Mouse (Mus musculus) lung, embryonic 15.5 days (tissue): ENCODE results near the gene Slc22a15. TPM values are rescaled to one million over a fixed set of nuclear protein-coding genes. Genes with fewer than 3 reads are reported as not detected.

Experiments
- ATAC-seq: fragments of 200-750 bp; cut with Nextera tagmentation; 2 replicates; pipeline ENCODE4 v1.8.0; 2017; ENCODE audit warnings: moderate number of reproducible peaks, borderline replicate concordance; ENCODE audit not compliant: low FRiP score, low TSS enrichment; ENCODE audit errors: extremely low read depth
- H3K27ac ChIP-seq: fragments of 300-500 bp; sonication (generic); 2 replicates; pipeline ENCODE4 v1.5.1; 2015; ENCODE audit warnings: moderate library complexity, mild to moderate bottlenecking, inconsistent platforms
- H3K27me3 ChIP-seq: fragments of 300-500 bp; sonication (generic); 2 replicates; pipeline ENCODE4 v1.6.1; 2015; ENCODE audit warnings: inconsistent platforms
- H3K36me3 ChIP-seq: fragments of 300-500 bp; sonication (generic); 2 replicates; pipeline ENCODE4 v1.6.1; 2015; ENCODE audit warnings: inconsistent platforms
- H3K4me1 ChIP-seq: fragments of 300-500 bp; sonication (generic); 2 replicates; pipeline ENCODE4 v1.6.1; 2015; ENCODE audit warnings: inconsistent platforms
- H3K4me2 ChIP-seq: fragments of 300-500 bp; sonication (generic); 2 replicates; pipeline ENCODE4 v1.6.1; 2015; ENCODE audit warnings: inconsistent platforms, mild to moderate bottlenecking, moderate library complexity
- H3K4me3 ChIP-seq: fragments of 300-500 bp; sonication (generic); 2 replicates; pipeline ENCODE4 v1.5.1; 2015; ENCODE audit warnings: mild to moderate bottlenecking, inconsistent platforms
- H3K9ac ChIP-seq: fragments of 300-500 bp; sonication (generic); 2 replicates; pipeline ENCODE4 v1.6.1; 2015; ENCODE audit warnings: inconsistent platforms
- H3K9me3 ChIP-seq: fragments of 300-500 bp; sonication (generic); 2 replicates; pipeline ENCODE4 v1.6.1; 2016; ENCODE audit warnings: inconsistent platforms
- WGBS: fragments of 180-500 bp; shearing (Covaris S2); methylation state at CpG from one replicate; pipeline ENCODE4 v1.1.7; 2015; 5-methylcytosine and 5-hydroxymethylcytosine counted together
- polyA plus RNA-seq: library from polyadenylated mRNA; unstranded; fragments of >200 nt; fragmentation: Nextera tagmentation; extraction: Ambion mirVana; gene quantifications from 2 replicates; pipeline ENCODE4 v1.2.1, GENCODE M21; 2015

The Slc22a15 gene
- polyA plus RNA-seq, 1 experiment from 2014 or later: 4.2 TPM

- peak; percentile 65; the same call in 1 of the 2 replicates for ATAC-seq
- Histone ChIP-seq H3K27me3 (no peaks in the 10 kb centered on the region), H3K36me3 (no peaks in the 10 kb centered on the region), H3K9ac (no peak overlapping the region), H3K4me3 (no peak overlapping the region), H3K4me1 (0 out of 2 replicates have a peak, but pooled peaks cover 8% of the 10 kb centered on the region), H3K4me2 (no peak overlapping the region), H3K9me3 (no peaks in the 10 kb centered on the region), H3K27ac (no peak overlapping the region)
- 59% methylated on average over 14 of the region's 14 CpGs for WGBS
Observed at GRCm38 (mm10) chr3:101915048-101915801, 9.0 kb downstream of the Slc22a15 start.

DNA sequence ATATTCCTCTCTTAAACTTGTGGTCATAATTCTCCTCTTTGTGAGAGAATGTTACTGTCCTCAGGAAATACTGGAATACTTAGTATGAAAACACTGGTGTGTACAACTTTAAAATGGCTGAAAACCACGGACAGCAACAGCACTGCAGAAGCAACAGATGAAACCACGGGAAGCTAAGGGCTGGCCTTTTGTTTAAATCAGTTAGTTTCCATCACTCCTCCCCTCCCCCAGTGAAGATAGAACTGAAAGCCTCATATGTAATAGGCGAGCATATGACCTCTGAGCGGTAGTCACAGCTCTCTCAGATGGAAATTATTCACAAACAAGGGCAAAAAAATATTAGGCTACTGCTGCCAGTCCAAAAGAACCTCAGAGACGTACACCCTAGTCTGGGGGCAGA lies 10.0 kb downstream of the Slc22a15 start:
- WGBS: 72% methylated on average over 5 of the region's 5 CpGs
- ATAC-seq: no peak

DNA sequence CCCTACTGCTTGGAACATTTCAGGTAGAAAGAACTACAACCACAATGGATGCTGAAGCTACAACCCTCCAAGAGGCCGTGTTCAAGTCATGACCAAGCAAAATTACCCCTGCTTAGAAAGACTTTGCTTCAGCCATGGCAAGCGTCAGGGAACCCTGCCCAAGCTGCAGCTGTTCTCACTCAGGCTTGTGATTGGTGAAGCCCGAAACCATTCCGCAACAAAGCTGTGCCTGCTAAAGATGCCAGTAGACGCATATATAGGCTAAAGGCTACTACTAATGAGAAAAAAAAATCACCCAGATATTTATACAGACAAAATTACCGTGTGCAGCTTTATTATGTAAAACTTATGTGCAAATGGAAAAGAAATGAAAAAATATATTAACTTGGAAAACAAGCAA lies 12.2 kb downstream of the Slc22a15 start:
- no peaks in the 10 kb centered on the region for H3K9me3 ChIP-seq
- no peak overlapping the region for H3K27ac ChIP-seq
- no peak overlapping the region for H3K4me3 ChIP-seq
- no peak overlapping the region for H3K9ac ChIP-seq
- H3K36me3 ChIP-seq: peaks cover 4% of the 10 kb centered on the region; the same call in 1 of the 2 replicates
- no peaks in the 10 kb centered on the region for H3K4me1 ChIP-seq
- WGBS: 85% methylated on average over 6 of the region's 6 CpGs
- no peak for ATAC-seq
- H3K4me2 ChIP-seq: no peak overlapping the region
- no peaks in the 10 kb centered on the region for H3K27me3 ChIP-seq

More for the DNA sequence above, 10.0 kb downstream of the Slc22a15 start:
- Histone ChIP-seq H3K9ac (no peak overlapping the region), H3K9me3 (no peaks in the 10 kb centered on the region), H3K27ac (no peak overlapping the region), H3K4me2 (no peak overlapping the region), H3K27me3 (no peaks in the 10 kb centered on the region), H3K4me1 (0 out of 2 replicates have a peak, but pooled peaks cover 3% of the 10 kb centered on the region), H3K36me3 (no peaks in the 10 kb centered on the region), H3K4me3 (no peak overlapping the region)

DNA sequence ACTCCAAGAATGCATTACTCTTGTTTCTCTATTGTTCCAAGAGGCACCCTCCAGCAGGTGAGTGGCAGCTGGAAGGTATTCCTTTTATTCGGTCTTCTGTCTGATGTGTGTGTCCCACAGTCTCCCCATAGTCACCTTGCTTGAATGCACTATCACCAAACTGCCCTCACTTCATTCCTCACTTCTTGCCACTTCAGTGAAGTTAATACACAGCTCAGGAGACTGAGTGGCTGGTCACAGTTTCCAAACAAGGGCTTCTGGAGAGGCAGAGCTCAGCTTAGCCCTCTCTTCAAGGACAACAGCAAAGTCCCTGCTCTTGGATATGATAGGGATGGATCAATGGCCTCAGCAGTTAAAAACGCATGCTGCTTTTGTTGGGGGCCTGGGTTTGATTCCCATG lies 17.2 kb downstream of the Slc22a15 start:
- ATAC-seq: no peak
- no peak overlapping the region for H3K4me2 ChIP-seq
- H3K36me3 ChIP-seq: peaks cover 4% of the 10 kb centered on the region; the same call in 1 of the 2 replicates
- H3K27ac ChIP-seq: peak overlapping the region; percentile 13
- H3K4me3 ChIP-seq: no peak overlapping the region
- no peaks in the 10 kb centered on the region for H3K27me3 ChIP-seq
- WGBS: 45% methylated on average over 2 of the region's 2 CpGs
- peaks cover 17% of the 10 kb centered on the region; the same call in 1 of the 2 replicates for H3K4me1 ChIP-seq
- no peaks in the 10 kb centered on the region for H3K9me3 ChIP-seq
- H3K9ac ChIP-seq: no peak overlapping the region

DNA sequence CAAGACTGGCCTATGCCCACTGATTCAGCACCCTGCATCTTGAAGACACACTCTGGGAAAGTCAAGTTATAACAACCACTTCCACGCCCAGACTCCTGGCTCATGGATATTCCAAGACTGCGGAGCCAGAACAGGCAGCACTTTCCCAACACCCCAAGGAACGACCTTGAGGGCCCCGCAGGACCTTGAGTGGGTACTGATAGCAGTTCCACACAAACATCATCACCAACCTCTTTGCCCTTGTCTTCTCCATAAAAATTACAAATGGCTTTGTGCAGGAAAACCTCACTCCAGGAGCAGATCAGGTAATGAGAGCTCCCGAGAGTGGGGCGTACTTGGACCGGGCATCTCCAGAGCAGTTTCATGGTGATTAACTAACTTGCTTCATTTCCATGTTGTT lies 19.5 kb downstream of the Slc22a15 start:
- Histone ChIP-seq H3K27me3 (no peaks in the 10 kb centered on the region), H3K36me3 (peaks cover 4% of the 10 kb centered on the region; the same call in 1 of the 2 replicates), H3K4me2 (no peak overlapping the region), H3K27ac (no peak overlapping the region), H3K9ac (no peak overlapping the region), H3K9me3 (no peaks in the 10 kb centered on the region), H3K4me3 (no peak overlapping the region), H3K4me1 (peaks cover 21% of the 10 kb centered on the region; the same call in 1 of the 2 replicates)
- no peak for ATAC-seq
- WGBS: 83% methylated on average over 7 of the region's 7 CpGs

DNA sequence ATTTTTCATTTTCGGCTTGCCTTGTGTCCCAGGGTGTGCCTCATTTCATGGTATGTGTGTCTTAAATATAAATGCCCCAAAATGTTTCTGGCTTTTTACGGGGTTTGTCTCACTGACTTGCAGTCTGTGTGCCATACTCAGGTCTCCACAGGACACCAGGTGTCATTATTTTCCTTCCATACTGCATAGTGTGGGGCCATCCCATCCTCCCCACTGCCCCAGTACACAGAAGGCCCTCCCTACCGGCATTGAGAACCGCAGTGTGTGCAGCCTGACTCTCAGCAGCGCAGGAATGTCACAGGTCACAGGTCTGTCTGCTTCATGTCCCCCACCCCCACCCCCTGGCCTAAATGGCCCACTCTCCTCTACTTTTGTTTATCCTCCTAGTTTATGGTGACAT lies 21.2 kb downstream of the Slc22a15 start:
- no peak overlapping the region for H3K4me2 ChIP-seq
- H3K27me3 ChIP-seq: no peaks in the 10 kb centered on the region
- H3K27ac ChIP-seq: no peak overlapping the region
- H3K36me3 ChIP-seq: no peaks in the 10 kb centered on the region
- H3K9ac ChIP-seq: no peak overlapping the region
- 53% methylated on average over 5 of the region's 5 CpGs for WGBS
- no peak overlapping the region for H3K4me3 ChIP-seq
- no peaks in the 10 kb centered on the region for H3K9me3 ChIP-seq
- peaks cover 21% of the 10 kb centered on the region; the same call in 1 of the 2 replicates for H3K4me1 ChIP-seq
- no peak for ATAC-seq

DNA sequence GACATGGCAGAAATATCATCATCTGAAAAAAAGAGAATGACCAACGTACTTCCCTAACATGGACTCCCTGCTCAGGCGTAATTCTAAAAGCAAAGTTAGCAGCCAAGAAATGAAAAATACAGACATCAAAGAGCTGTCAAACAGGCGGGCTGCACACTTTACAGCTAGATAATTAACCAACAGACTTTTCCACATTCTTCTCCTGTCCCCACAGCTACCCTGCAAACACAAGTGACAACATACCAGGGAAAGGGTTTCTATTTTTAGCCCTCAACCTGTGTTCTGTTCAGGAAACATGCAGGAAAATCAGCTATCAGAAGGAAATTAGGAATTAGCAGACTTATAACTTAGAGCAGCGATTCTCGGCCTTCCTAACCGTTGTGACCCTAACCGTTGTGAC lies 21.9 kb downstream of the Slc22a15 start:
- Histone ChIP-seq H3K4me3 (no peak overlapping the region), H3K27me3 (no peaks in the 10 kb centered on the region), H3K27ac (peak overlapping the region; percentile 38), H3K4me2 (no peak overlapping the region), H3K36me3 (no peaks in the 10 kb centered on the region), H3K9me3 (no peaks in the 10 kb centered on the region), H3K4me1 (peaks cover 21% of the 10 kb centered on the region; the same call in 1 of the 2 replicates), H3K9ac (no peak overlapping the region)
- ATAC-seq: no peak
- 42% methylated on average over 7 of the region's 7 CpGs for WGBS

DNA sequence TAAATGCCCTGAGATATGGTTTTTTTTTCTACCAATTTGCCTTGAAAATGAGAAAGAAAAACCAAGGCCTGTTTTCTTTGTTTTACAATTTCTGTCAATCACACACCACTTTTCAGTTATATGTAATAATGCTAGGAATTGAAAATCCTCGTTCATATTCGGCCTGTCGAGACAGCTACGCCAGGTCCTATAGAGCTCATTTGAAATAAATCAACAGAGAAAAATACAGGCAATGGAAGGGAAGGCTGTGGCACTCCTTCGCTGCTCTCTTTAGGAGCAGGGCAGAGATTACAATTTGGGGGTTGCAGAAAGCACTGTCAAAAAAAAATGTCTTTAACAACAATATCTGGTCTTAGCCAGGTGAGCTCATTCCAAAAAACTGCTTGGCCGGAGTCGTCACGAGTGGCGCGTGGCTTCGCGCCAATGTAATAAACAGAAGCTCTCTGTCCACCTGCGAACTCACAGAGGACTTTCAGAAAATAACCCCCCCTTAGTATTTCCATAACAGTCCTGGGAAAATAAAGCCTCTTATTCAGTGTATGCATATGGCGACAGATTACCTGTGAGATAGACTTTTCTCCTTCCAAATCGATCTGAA lies 26.8 kb downstream of the Slc22a15 start:
- Histone ChIP-seq H3K9ac (no peak overlapping the region), H3K4me2 (no peak overlapping the region), H3K27me3 (no peaks in the 10 kb centered on the region), H3K36me3 (no peaks in the 10 kb centered on the region), H3K9me3 (no peaks in the 10 kb centered on the region), H3K4me1 (peaks cover 5% of the 10 kb centered on the region; the same call in 1 of the 2 replicates), H3K27ac (no peak overlapping the region), H3K4me3 (no peak overlapping the region)
- WGBS: 79% methylated on average over 15 of the region's 15 CpGs
- no peak for ATAC-seq

DNA sequence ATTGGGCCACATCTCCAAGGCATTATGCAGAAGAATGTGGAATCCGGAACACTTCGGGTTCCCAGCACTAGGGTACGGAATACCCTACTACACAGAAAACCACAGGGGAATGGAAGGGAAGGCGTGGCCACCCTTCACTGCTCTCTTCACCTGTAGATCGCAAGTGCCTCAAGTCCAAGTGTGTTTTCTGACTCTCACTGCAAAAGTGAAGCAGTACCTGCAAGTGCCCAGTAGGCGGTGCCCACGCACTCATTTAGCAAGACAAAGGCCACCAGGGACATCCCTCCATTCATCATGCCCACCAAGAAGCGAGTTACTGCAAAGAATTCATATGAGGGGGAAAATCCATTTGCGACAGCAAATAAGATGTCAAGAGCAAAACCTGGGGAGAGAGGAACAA lies 27.4 kb downstream of the Slc22a15 start:
- H3K9me3 ChIP-seq: no peaks in the 10 kb centered on the region
- ATAC-seq: no peak
- H3K4me3 ChIP-seq: no peak overlapping the region
- no peak overlapping the region for H3K4me2 ChIP-seq
- H3K36me3 ChIP-seq: no peaks in the 10 kb centered on the region
- H3K9ac ChIP-seq: no peak overlapping the region
- H3K27me3 ChIP-seq: no peaks in the 10 kb centered on the region
- H3K4me1 ChIP-seq: 0 out of 2 replicates have a peak, but pooled peaks cover 3% of the 10 kb centered on the region
- no peak overlapping the region for H3K27ac ChIP-seq
- WGBS: 24% methylated on average over 9 of the region's 9 CpGs

- H3K36me3 ChIP-seq: no peaks in the 10 kb centered on the region
- no peak overlapping the region for H3K4me3 ChIP-seq
- H3K9ac ChIP-seq: no peak overlapping the region
- H3K27ac ChIP-seq: no peak overlapping the region
- H3K27me3 ChIP-seq: no peaks in the 10 kb centered on the region
- no peak for ATAC-seq
- H3K4me2 ChIP-seq: no peak overlapping the region
- no peaks in the 10 kb centered on the region for H3K9me3 ChIP-seq
- no peaks in the 10 kb centered on the region for H3K4me1 ChIP-seq
- 77% methylated on average over 7 of the region's 7 CpGs for WGBS
Observed at GRCm38 (mm10) chr3:101895376-101895910, 28.8 kb downstream of the Slc22a15 start.

DNA sequence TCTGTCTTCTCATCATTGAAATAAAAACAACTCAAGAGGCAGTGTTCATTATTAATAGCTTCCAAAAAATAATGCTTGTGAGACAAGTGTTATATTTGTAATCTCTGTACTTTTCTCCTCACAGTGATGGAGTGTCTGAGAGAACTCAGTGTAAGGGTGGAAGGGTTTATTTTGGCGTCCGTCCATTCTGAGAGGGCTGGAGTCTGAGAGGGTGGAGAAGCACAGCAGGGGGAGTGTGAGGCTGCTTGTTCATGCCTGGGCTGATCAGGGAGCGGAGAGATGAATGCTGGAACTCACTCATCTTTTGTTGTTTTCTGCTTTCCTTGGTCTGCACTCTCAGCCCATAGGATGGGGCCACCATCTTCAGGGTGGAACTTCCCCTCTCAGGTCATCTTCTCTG lies 38.7 kb downstream of the Slc22a15 start:
- Histone ChIP-seq H3K36me3 (0 out of 2 replicates have a peak, but pooled peaks cover 2% of the 10 kb centered on the region), H3K4me1 (peaks cover 14% of the 10 kb centered on the region), H3K4me2 (no peak overlapping the region), H3K9ac (no peak overlapping the region), H3K27me3 (no peaks in the 10 kb centered on the region), H3K4me3 (no peak overlapping the region), H3K9me3 (no peaks in the 10 kb centered on the region), H3K27ac (no peak overlapping the region)
- 31% methylated on average over 3 of the region's 3 CpGs for WGBS
- peak; percentile 89; the same call in 1 of the 2 replicates for ATAC-seq

GRCm38 (mm10) chr3:101885041-101885440 lies 39.2 kb downstream of the Slc22a15 start:
- WGBS: 38% methylated on average over 4 of the region's 4 CpGs
- no peak overlapping the region for H3K4me3 ChIP-seq
- no peaks in the 10 kb centered on the region for H3K9me3 ChIP-seq
- ATAC-seq: peak; percentile 50; the same call in 1 of the 2 replicates
- H3K4me2 ChIP-seq: no peak overlapping the region
- no peaks in the 10 kb centered on the region for H3K27me3 ChIP-seq
- peaks cover 14% of the 10 kb centered on the region for H3K4me1 ChIP-seq
- H3K27ac ChIP-seq: no peak overlapping the region
- H3K36me3 ChIP-seq: 0 out of 2 replicates have a peak, but pooled peaks cover 2% of the 10 kb centered on the region
- H3K9ac ChIP-seq: no peak overlapping the region
